Mouse (Mus musculus): ENCODE results near the gene Glis1. TPM values are rescaled to one million over a fixed set of nuclear protein-coding genes. Genes with fewer than 3 reads are reported as not detected.

Glis1 gene
- polyA plus RNA-seq, 1 experiment from 2014 or later, result 0.18 TPM

GRCm38 (mm10) chr4:107673638-107674321 lies 239.4 kb downstream of the Glis1 start:
- H3K36me3 ChIP-seq (ENCODE audit: control insufficient read depth, insufficient read depth), result no peaks in the 10 kb centered on the region
- no peak overlapping the region for H3K9ac ChIP-seq (ENCODE audit: low read depth, low read length)
- 22% methylated on average over 23 of the region's 23 CpGs for WGBS
- H3K9me3 ChIP-seq (ENCODE audit: control insufficient read depth), result no peaks in the 10 kb centered on the region
- H3K4me3 ChIP-seq (ENCODE audit: low read depth, low read length), result no peak overlapping the region
- no peak overlapping the region for H3K4me2 ChIP-seq (replicated peaks; ENCODE audit: low read depth)
- no peaks in the 10 kb centered on the region for H3K4me1 ChIP-seq (replicated peaks; ENCODE audit: control insufficient read depth, insufficient read depth, low read length)
- H3K27ac ChIP-seq (ENCODE audit: low read depth, low read length), result no peak overlapping the region
- TF ChIP-seq CTCF (IDR thresholded peaks at IDR 0.05; ENCODE audit: low read depth), result peak; percentile 76
- ATAC-seq, result peak; percentile 54; the same call in 1 of the 2 replicates
- peaks cover 10% of the 10 kb centered on the region; the same call in 1 of the 2 replicates for H3K27me3 ChIP-seq (replicated peaks; ENCODE audit: control insufficient read depth, insufficient read depth, low read length)

GRCm38 (mm10) chr4:107674322-107674644 lies 239.9 kb downstream of the Glis1 start:
- Histone ChIP-seq H3K4me3 (ENCODE audit: low read depth, low read length) (no peak overlapping the region), H3K36me3 (ENCODE audit: control insufficient read depth, insufficient read depth) (no peaks in the 10 kb centered on the region), H3K9ac (ENCODE audit: low read depth, low read length) (no peak overlapping the region), H3K4me2 (replicated peaks; ENCODE audit: low read depth) (no peak overlapping the region), H3K27me3 (replicated peaks; ENCODE audit: control insufficient read depth, insufficient read depth, low read length) (peaks cover 10% of the 10 kb centered on the region; the same call in 1 of the 2 replicates), H3K27ac (ENCODE audit: low read depth, low read length) (no peak overlapping the region), H3K4me1 (replicated peaks; ENCODE audit: control insufficient read depth, insufficient read depth, low read length) (no peaks in the 10 kb centered on the region), H3K9me3 (ENCODE audit: control insufficient read depth) (no peaks in the 10 kb centered on the region)
- no peak for TF ChIP-seq CTCF (IDR thresholded peaks at IDR 0.05; ENCODE audit: low read depth)
- 0 out of 2 replicates have a peak, but pooled peaks have one; percentile 10 for ATAC-seq
- 23% methylated on average over 5 of the region's 5 CpGs for whole genome bisulfite sequencing

- Histone ChIP-seq H3K9ac (ENCODE audit: low read depth, low read length) (no peak overlapping the region), H3K4me1 (replicated peaks; ENCODE audit: control insufficient read depth, insufficient read depth, low read length) (no peaks in the 10 kb centered on the region), H3K27me3 (replicated peaks; ENCODE audit: control insufficient read depth, insufficient read depth, low read length) (peaks cover 10% of the 10 kb centered on the region; the same call in 1 of the 2 replicates), H3K9me3 (ENCODE audit: control insufficient read depth) (no peaks in the 10 kb centered on the region), H3K4me3 (ENCODE audit: low read depth, low read length) (no peak overlapping the region), H3K4me2 (replicated peaks; ENCODE audit: low read depth) (no peak overlapping the region), H3K27ac (ENCODE audit: low read depth, low read length) (no peak overlapping the region), H3K36me3 (ENCODE audit: control insufficient read depth, insufficient read depth) (no peaks in the 10 kb centered on the region)
- 61% methylated on average over 10 of the region's 10 CpGs for WGBS
- ATAC-seq, result no peak
- TF ChIP-seq CTCF (IDR thresholded peaks at IDR 0.05; ENCODE audit: low read depth), result no peak
Measured at GRCm38 (mm10) chr4:107675645-107676044, 241.3 kb downstream of the Glis1 start.

GRCm38 (mm10) chr4:107680311-107681098 lies 246.1 kb downstream of the Glis1 start:
- TF ChIP-seq CTCF (IDR thresholded peaks at IDR 0.05; ENCODE audit: low read depth), result no peak
- Histone ChIP-seq H3K4me3 (ENCODE audit: low read depth, low read length) (no peak overlapping the region), H3K36me3 (ENCODE audit: control insufficient read depth, insufficient read depth) (no peaks in the 10 kb centered on the region), H3K9me3 (ENCODE audit: control insufficient read depth) (no peaks in the 10 kb centered on the region), H3K9ac (ENCODE audit: low read depth, low read length) (no peak overlapping the region), H3K4me1 (replicated peaks; ENCODE audit: control insufficient read depth, insufficient read depth, low read length) (no peaks in the 10 kb centered on the region), H3K27me3 (replicated peaks; ENCODE audit: control insufficient read depth, insufficient read depth, low read length) (no peaks in the 10 kb centered on the region; the same call in 1 of the 2 replicates), H3K27ac (ENCODE audit: low read depth, low read length) (no peak overlapping the region), H3K4me2 (replicated peaks; ENCODE audit: low read depth) (no peak overlapping the region)
- ATAC-seq, result no peak
- 48% methylated on average over 15 of the region's 15 CpGs for WGBS

- Histone ChIP-seq H3K4me3 (ENCODE audit: low read depth, low read length) (no peak overlapping the region), H3K9me3 (ENCODE audit: control insufficient read depth) (no peaks in the 10 kb centered on the region), H3K36me3 (ENCODE audit: control insufficient read depth, insufficient read depth) (no peaks in the 10 kb centered on the region), H3K27ac (ENCODE audit: low read depth, low read length) (no peak overlapping the region), H3K9ac (ENCODE audit: low read depth, low read length) (no peak overlapping the region), H3K4me1 (replicated peaks; ENCODE audit: control insufficient read depth, insufficient read depth, low read length) (no peaks in the 10 kb centered on the region), H3K4me2 (replicated peaks; ENCODE audit: low read depth) (no peak overlapping the region), H3K27me3 (replicated peaks; ENCODE audit: control insufficient read depth, insufficient read depth, low read length) (no peaks in the 10 kb centered on the region; the same call in 1 of the 2 replicates)
- no peak for ATAC-seq
- TF ChIP-seq CTCF (IDR thresholded peaks at IDR 0.05; ENCODE audit: low read depth), result no peak
- 58% methylated on average over 9 of the region's 9 CpGs for WGBS
Measured at GRCm38 (mm10) chr4:107681099-107681849, 246.9 kb downstream of the Glis1 start.
